26 mouse cellular contexts compared by ENCODE assay signal in the genomic region with DNA sequence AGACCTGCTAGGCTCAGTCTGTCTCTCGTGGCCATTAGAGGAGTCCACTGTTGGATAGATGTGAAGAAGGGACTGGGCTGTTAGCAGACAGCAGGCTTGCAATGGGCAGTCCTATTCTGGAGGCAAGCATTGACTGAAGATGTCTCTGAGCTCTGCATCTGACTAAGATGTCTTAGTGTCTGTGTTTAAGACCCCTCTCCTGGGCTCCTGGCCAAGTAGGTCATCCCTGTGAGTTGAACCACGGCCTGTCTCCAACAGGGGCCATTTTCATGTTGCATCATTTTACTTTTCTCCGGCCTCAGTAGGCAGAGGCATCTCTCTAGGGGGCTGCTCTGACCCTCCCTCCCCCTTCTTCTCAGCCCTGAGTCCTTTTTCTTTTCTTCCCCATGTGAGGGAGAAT. TPM values are rescaled to one million over a fixed set of nuclear protein-coding genes. Genes with fewer than 3 reads are reported as not detected.
DNase-seq lines count a peak whose midpoint lies in the region; ATAC-seq and TF ChIP-seq lines count a peak whose summit lies in the region.
"Had no signal": no experiment of that assay in that cellular context is flagged by ENCODE, and none has a peak within 500 bp of the region (broad histone marks: within the 10 kb centered on the region; RNA-seq: fewer than 3 reads in every experiment).

No protein-coding gene starts in this region.

- H3K27me3 ChIP-seq in embryonic facial prominence, embryonic 13.5 days = no peaks in the 10 kb centered on the region
- H3K27me3 ChIP-seq in embryonic facial prominence, embryonic 10.5 days (replicated peaks; ENCODE audit: low read depth, poor library complexity, severe bottlenecking) = no peaks in the 10 kb centered on the region
- H3K27me3 ChIP-seq in lung, embryonic 14.5 days (ENCODE audit: insufficient read depth, low read length) = no peaks in the 10 kb centered on the region
- H3K27me3 ChIP-seq in stomach, postnatal 0 days (ENCODE audit: control insufficient read depth, insufficient read depth, low read length) = no peaks in the 10 kb centered on the region
- H3K27me3 ChIP-seq: forebrain, embryonic 13.5 days; kidney, embryonic 15.5 days; limb, embryonic 12.5 days; liver, embryonic 15.5 days; midbrain, embryonic 13.5 days; neural tube, embryonic 15.5 days had no signal

- no peak for DNase-seq in embryonic facial prominence, embryonic 10.5 days (ENCODE audit: low spot score)
- peak; percentile 64 for DNase-seq in lung, embryonic 14.5 days
- DNase-seq in lung, adult 2 months = no peak
- peak; percentile 66 for DNase-seq in retina, postnatal 1 day
- no peak for DNase-seq in retina, embryonic 14.5 days (ENCODE audit: low spot score)
- DNase-seq in stomach, postnatal 0 days (ENCODE audit: low spot score) = no peak
- DNase-seq: adrenal gland, adult 8-10 months; cerebellum, adult 2 months; cerebellum, postnatal 36 days; embryo, embryonic 11 days; gastrocnemius, postnatal 14 days; heart, postnatal 14 days; kidney, adult 18-20 months; right cerebral cortex, postnatal 4 days; thymus, postnatal 36 days had no signal

- TF ChIP-seq POLR2A in lung, adult 2 months (IDR thresholded peaks at IDR 0.05; ENCODE audit: borderline replicate concordance, extremely low read depth, low read depth, low read length) = no peak

- no peaks in the 10 kb centered on the region for H3K36me3 ChIP-seq in embryonic facial prominence, embryonic 13.5 days
- H3K36me3 ChIP-seq in embryonic facial prominence, embryonic 10.5 days (replicated peaks) = no peaks in the 10 kb centered on the region
- no peaks in the 10 kb centered on the region for H3K36me3 ChIP-seq in lung, embryonic 14.5 days (ENCODE audit: insufficient read depth)
- H3K36me3 ChIP-seq in stomach, postnatal 0 days (ENCODE audit: control insufficient read depth, insufficient read depth, low read length) = no peaks in the 10 kb centered on the region
- H3K36me3 ChIP-seq: G1E; kidney, embryonic 15.5 days; limb, embryonic 12.5 days; liver, embryonic 15.5 days; midbrain, embryonic 13.5 days; neural tube, embryonic 15.5 days had no signal

- H3K4me3 ChIP-seq in embryonic facial prominence, embryonic 13.5 days = no peak overlapping the region
- no peak overlapping the region for H3K4me3 ChIP-seq in embryonic facial prominence, embryonic 10.5 days
- H3K4me3 ChIP-seq in lung, embryonic 14.5 days (ENCODE audit: low read depth, low read length) = no peak overlapping the region
- H3K4me3 ChIP-seq in lung, adult 2 months (replicated peaks; ENCODE audit: extremely low read depth, low read depth, low read length) = no peak overlapping the region
- H3K4me3 ChIP-seq in stomach, postnatal 0 days (ENCODE audit: low read depth, low read length) = no peak overlapping the region
- H3K4me3 ChIP-seq: forebrain, embryonic 13.5 days; kidney, embryonic 15.5 days; limb, embryonic 12.5 days; liver, embryonic 15.5 days; midbrain, embryonic 13.5 days; neural tube, embryonic 15.5 days had no signal

- TF ChIP-seq CTCF in lung, embryonic 14.5 days (IDR thresholded peaks at IDR 0.05; ENCODE audit: low read depth) = no peak
- TF ChIP-seq CTCF in lung, adult 2 months (IDR thresholded peaks at IDR 0.05; ENCODE audit: insufficient read depth, low read length) = no peak
- no peak for TF ChIP-seq CTCF in stomach, postnatal 0 days (IDR thresholded peaks at IDR 0.05; ENCODE audit: low read depth)

- H3K27ac ChIP-seq in embryonic facial prominence, embryonic 13.5 days = peak overlapping the region; percentile 48
- no peak overlapping the region for H3K27ac ChIP-seq in embryonic facial prominence, embryonic 10.5 days (replicated peaks)
- no peak overlapping the region for H3K27ac ChIP-seq in lung, embryonic 14.5 days (ENCODE audit: low read depth)
- peak overlapping the region; percentile 40; the same call in 1 of the 2 replicates for H3K27ac ChIP-seq in stomach, postnatal 0 days (replicated peaks)
- H3K27ac ChIP-seq: forebrain, embryonic 13.5 days; kidney, embryonic 15.5 days; limb, embryonic 12.5 days; liver, embryonic 15.5 days; midbrain, embryonic 13.5 days; neural tube, embryonic 15.5 days had no signal

- 43% methylated on average over 3 of the region's 3 CpGs for WGBS in embryonic facial prominence, embryonic 13.5 days
- WGBS in embryonic facial prominence, embryonic 10.5 days = 74% methylated on average over 3 of the region's 3 CpGs
- WGBS in lung, embryonic 14.5 days = 40% methylated on average over 3 of the region's 3 CpGs
- WGBS in lung, adult 2 months = 65% methylated on average over 3 of the region's 3 CpGs
- WGBS in stomach, postnatal 0 days = 56% methylated on average over 3 of the region's 3 CpGs

- H3K4me1 ChIP-seq in embryonic facial prominence, embryonic 13.5 days = peaks cover 28% of the 10 kb centered on the region
- peaks cover 13% of the 10 kb centered on the region for H3K4me1 ChIP-seq in embryonic facial prominence, embryonic 10.5 days
- peaks cover 14% of the 10 kb centered on the region; the same call in 1 of the 2 replicates for H3K4me1 ChIP-seq in lung, embryonic 14.5 days (ENCODE audit: insufficient read depth)
- H3K4me1 ChIP-seq in lung, adult 2 months (ENCODE audit: control insufficient read depth, insufficient read depth, low read length) = no peaks in the 10 kb centered on the region; the same call in 1 of the 2 replicates
- H3K4me1 ChIP-seq in stomach, postnatal 0 days (replicated peaks; ENCODE audit: control insufficient read depth, insufficient read depth) = peaks cover 6% of the 10 kb centered on the region; the same call in 1 of the 2 replicates
- H3K4me1 ChIP-seq: liver, embryonic 15.5 days had no signal

- no peak overlapping the region for H3K9ac ChIP-seq in embryonic facial prominence, embryonic 13.5 days
- H3K9ac ChIP-seq in lung, embryonic 14.5 days = no peak overlapping the region
- no peak overlapping the region for H3K9ac ChIP-seq in stomach, postnatal 0 days (ENCODE audit: low read length)
- H3K9ac ChIP-seq: forebrain, embryonic 13.5 days; kidney, embryonic 15.5 days; limb, embryonic 12.5 days; liver, embryonic 15.5 days; midbrain, embryonic 13.5 days; neural tube, embryonic 15.5 days had no signal

- H3K4me2 ChIP-seq in embryonic facial prominence, embryonic 13.5 days = no peak overlapping the region
- no peak overlapping the region for H3K4me2 ChIP-seq in lung, embryonic 14.5 days
- no peak overlapping the region for H3K4me2 ChIP-seq in stomach, postnatal 0 days (replicated peaks; ENCODE audit: low read depth)
- H3K4me2 ChIP-seq: forebrain, embryonic 13.5 days; kidney, embryonic 15.5 days; limb, embryonic 12.5 days; liver, embryonic 15.5 days; midbrain, embryonic 13.5 days; neural tube, embryonic 15.5 days had no signal

- no peaks in the 10 kb centered on the region for H3K9me3 ChIP-seq in embryonic facial prominence, embryonic 13.5 days
- H3K9me3 ChIP-seq in embryonic facial prominence, embryonic 10.5 days = no peaks in the 10 kb centered on the region
- H3K9me3 ChIP-seq in lung, embryonic 14.5 days (ENCODE audit: low read depth, low read length) = no peaks in the 10 kb centered on the region
- no peaks in the 10 kb centered on the region for H3K9me3 ChIP-seq in stomach, postnatal 0 days (ENCODE audit: control insufficient read depth, low read length)
- H3K9me3 ChIP-seq: forebrain, embryonic 13.5 days; G1E; kidney, embryonic 15.5 days; liver, embryonic 15.5 days; midbrain, embryonic 13.5 days; neural tube, embryonic 15.5 days had no signal

- no peak for TF ChIP-seq EP300 in stomach, postnatal 0 days (optimal IDR thresholded peaks at IDR 0.05)

- no peak for ATAC-seq in embryonic facial prominence, embryonic 13.5 days (ENCODE audit: insufficient number of reproducible peaks, insufficient read depth, low FRiP score, low TSS enrichment, low read depth)
- ATAC-seq in lung, embryonic 14.5 days (ENCODE audit: insufficient read depth) = peak; percentile 37; the same call in 1 of the 2 replicates
- 0 out of 2 replicates have a peak, but pooled peaks have one; percentile 16 for ATAC-seq in stomach, postnatal 0 days (ENCODE audit: low FRiP score, low TSS enrichment)
- ATAC-seq in megakaryocyte-erythroid progenitor cell, adult 5-6 weeks (replicated peaks; ENCODE audit: low FRiP score, low TSS enrichment, poor library complexity, severe bottlenecking) = no peak
- ATAC-seq: forebrain, embryonic 13.5 days; hindbrain, embryonic 16.5 days; lung, postnatal 0 days; midbrain, embryonic 13.5 days had no signal

RNA-seq across cellular contexts. Expression of a gene that starts 52.8 kb away (rescaled TPM):
- polyA plus RNA-seq in embryonic facial prominence, embryonic 13.5 days (2015; fragmentation: Nextera tagmentation; extraction: Ambion mirVana) = 54.0 and 55.8 TPM in 2 replicates
- polyA plus RNA-seq in embryonic facial prominence, embryonic 10.5 days (2016; fragmentation: Nextera tagmentation; extraction: Ambion mirVana) = 61.4 and 64.0 TPM in 2 replicates
- 40.3 and 49.4 TPM in 2 replicates for polyA plus RNA-seq in lung, embryonic 14.5 days (2014; fragmentation: Nextera tagmentation; extraction: Ambion mirVana)
- polyA plus RNA-seq in lung, adult 2 months (2012; rRNA removed) = 82.6 and 101 TPM in 2 replicates
- polyA plus RNA-seq in stomach, postnatal 0 days (2015; fragmentation: Nextera tagmentation; extraction: Ambion mirVana) = 18.6 and 22.7 TPM in 2 replicates
- not detected in 2 replicates for total RNA-seq in megakaryocyte-erythroid progenitor cell, adult 5-6 weeks (2014; fragmentation: Nextera tagmentation)
- total RNA-seq in megakaryocyte-erythroid progenitor cell, adult 5-6 weeks (2017) = not detected in 2 replicates
- polyA plus RNA-seq: G1E had no signal

Comparison
In these comparisons a context has a peak if more than half of its experiments do, and no peak if none do; other contexts are left out.
1. H3K27ac ChIP-seq: peak in embryonic facial prominence, embryonic 13.5 days (single experiment) and stomach, postnatal 0 days (single experiment); none in embryonic facial prominence, embryonic 10.5 days (single experiment) and lung, embryonic 14.5 days (single experiment).
2. DNase-seq: peak in lung, embryonic 14.5 days (single experiment) and retina, postnatal 1 day (single experiment); none in embryonic facial prominence, embryonic 10.5 days (single experiment), lung, adult 2 months (single experiment), retina, embryonic 14.5 days (single experiment) and stomach, postnatal 0 days (single experiment).
3. ATAC-seq: peak in lung, embryonic 14.5 days (single experiment) and stomach, postnatal 0 days (single experiment); none in embryonic facial prominence, embryonic 13.5 days (single experiment) and megakaryocyte-erythroid progenitor cell, adult 5-6 weeks (single experiment).